Mouse (Mus musculus) lung, postnatal 0 days (tissue): ENCODE measurements around the gene Gm20388. TPM values are rescaled to one million over a fixed set of nuclear protein-coding genes. Genes with fewer than 3 reads are reported as not detected.

Experiments
- ATAC-seq: fragments of 200-750 bp; cut with Nextera tagmentation; 2 replicates; pipeline ENCODE4 v1.8.0; 2017; ENCODE audit warnings: moderate library complexity
- DNase-seq: peaks from one replicate; pipeline ENCODE4 v3.0.0-alpha.2; 2016; ENCODE audit warnings: low spot score
- H3K27ac ChIP-seq: fragments of 300-500 bp; sonication (generic); 2 replicates; pipeline ENCODE4 v1.5.1; 2014; ENCODE audit warnings: antibody characterized with exemption, mild to moderate bottlenecking, low read length, mixed read lengths
- H3K27me3 ChIP-seq: fragments of 300-500 bp; sonication (generic); replicated peaks from 2 replicates; pipeline ENCODE4 v1.6.1; 2014; ENCODE audit warnings: low read length, mixed read lengths; ENCODE audit not compliant: insufficient read depth
- H3K36me3 ChIP-seq: fragments of 300-500 bp; sonication (generic); 2 replicates; pipeline ENCODE4 v1.6.1; 2014; ENCODE audit warnings: low read length, mixed read lengths; ENCODE audit not compliant: insufficient read depth
- H3K4me1 ChIP-seq: fragments of 300-500 bp; sonication (generic); 2 replicates; pipeline ENCODE4 v1.6.1; 2014; ENCODE audit warnings: antibody characterized with exemption, low read depth, low read length, mixed read lengths; ENCODE audit not compliant: insufficient read depth
- H3K4me2 ChIP-seq: fragments of 300-500 bp; sonication (generic); replicated peaks from 2 replicates; pipeline ENCODE4 v1.6.1; 2014; ENCODE audit warnings: low read depth, mild to moderate bottlenecking, low read length, moderate library complexity, mixed read lengths
- H3K4me3 ChIP-seq: fragments of 300-500 bp; sonication (generic); 2 replicates; pipeline ENCODE4 v1.5.1; 2014; ENCODE audit warnings: low read depth, low read length
- H3K9ac ChIP-seq: fragments of 300-500 bp; sonication (generic); replicated peaks from 2 replicates; pipeline ENCODE4 v1.6.1; 2014; ENCODE audit warnings: low read depth, mild to moderate bottlenecking
- H3K9me3 ChIP-seq: fragments of 300-500 bp; sonication (generic); 2 replicates; pipeline ENCODE4 v1.6.1; 2016; ENCODE audit warnings: low read length, mixed read lengths
- CTCF ChIP-seq: IDR thresholded peaks from 2 replicates; pipeline ENCODE4 v1.5.1; 2016; ENCODE audit warnings: antibody characterized with exemption, mild to moderate bottlenecking
- EP300 ChIP-seq: IDR thresholded peaks from 2 replicates; pipeline ENCODE4 v1.6.1; 2016; ENCODE audit warnings: antibody characterized with exemption, mild to moderate bottlenecking, control low read depth
- WGBS: fragments of 180-500 bp; shearing (Covaris S2); extraction: QIAGEN DNeasy Blood & Tissue Kit; methylation state at CpG from one replicate; pipeline ENCODE4 v1.1.7; 2014; 5-methylcytosine and 5-hydroxymethylcytosine counted together
- polyA plus RNA-seq: library from polyadenylated mRNA; unstranded; fragments of >200 nt; fragmentation: Nextera tagmentation; extraction: Ambion mirVana; gene quantifications from 2 replicates; pipeline ENCODE4 v1.2.1, GENCODE M21; 2015

Gm20388 gene
- polyA plus RNA-seq, 1 experiment from 2014 or later = not detected

- peaks cover 5% of the 10 kb centered on the region; the same call in 1 of the 2 replicates for H3K36me3 ChIP-seq
- ATAC-seq = no peak
- no peak overlapping the region for H3K4me3 ChIP-seq
- H3K9me3 ChIP-seq = no peaks in the 10 kb centered on the region
- no peak overlapping the region for H3K27ac ChIP-seq
- peaks cover 8% of the 10 kb centered on the region; the same call in 1 of the 2 replicates for H3K4me1 ChIP-seq
- 92% methylated on average over 8 of the region's 8 CpGs for WGBS
- no peak overlapping the region for H3K4me2 ChIP-seq
- H3K27me3 ChIP-seq = no peaks in the 10 kb centered on the region
- DNase-seq = no peak
- no peak for TF ChIP-seq CTCF
- TF ChIP-seq EP300 = no peak
- no peak overlapping the region for H3K9ac ChIP-seq
Observed at GRCm38 (mm10) chr8:122307836-122308235, 2397.2 kb downstream of the Gm20388 start.

GRCm38 (mm10) chr8:122309272-122309671 is 2398.6 kb downstream of the Gm20388 start:
- peaks cover 5% of the 10 kb centered on the region; the same call in 1 of the 2 replicates for H3K4me1 ChIP-seq
- H3K9ac ChIP-seq = no peak overlapping the region
- DNase-seq (no peak), ATAC-seq (no peak)
- H3K4me2 ChIP-seq = no peak overlapping the region
- no peak overlapping the region for H3K4me3 ChIP-seq
- H3K27ac ChIP-seq = no peak overlapping the region
- H3K27me3 ChIP-seq = no peaks in the 10 kb centered on the region
- TF ChIP-seq CTCF (no peak), EP300 (no peak)
- no peaks in the 10 kb centered on the region for H3K9me3 ChIP-seq
- peaks cover 5% of the 10 kb centered on the region; the same call in 1 of the 2 replicates for H3K36me3 ChIP-seq
- 41% methylated on average over 12 of the region's 12 CpGs for WGBS

- Histone ChIP-seq H3K36me3 (peaks cover 5% of the 10 kb centered on the region; the same call in 1 of the 2 replicates), H3K4me1 (peaks cover 5% of the 10 kb centered on the region; the same call in 1 of the 2 replicates), H3K9me3 (no peaks in the 10 kb centered on the region), H3K4me3 (no peak overlapping the region), H3K27ac (no peak overlapping the region), H3K4me2 (no peak overlapping the region), H3K9ac (no peak overlapping the region), H3K27me3 (no peaks in the 10 kb centered on the region)
- ATAC-seq = no peak
- TF ChIP-seq CTCF (no peak), EP300 (no peak)
- DNase-seq = no peak
- WGBS = 69% methylated on average over 2 of the region's 2 CpGs
Observed at GRCm38 (mm10) chr8:122311115-122311514, 2400.5 kb downstream of the Gm20388 start.

GRCm38 (mm10) chr8:122312553-122312952 is 2401.9 kb downstream of the Gm20388 start:
- no peak for DNase-seq
- no peak for TF ChIP-seq EP300
- no peak for TF ChIP-seq CTCF
- Histone ChIP-seq H3K4me2 (no peak overlapping the region), H3K4me1 (peaks cover 5% of the 10 kb centered on the region; the same call in 1 of the 2 replicates), H3K9ac (no peak overlapping the region), H3K27me3 (no peaks in the 10 kb centered on the region), H3K36me3 (peaks cover 5% of the 10 kb centered on the region; the same call in 1 of the 2 replicates), H3K9me3 (no peaks in the 10 kb centered on the region), H3K4me3 (no peak overlapping the region), H3K27ac (no peak overlapping the region)
- no peak for ATAC-seq
- 79% methylated on average over 2 of the region's 2 CpGs for WGBS

GRCm38 (mm10) chr8:122313310-122313709 is 2402.7 kb downstream of the Gm20388 start:
- peaks cover 5% of the 10 kb centered on the region; the same call in 1 of the 2 replicates for H3K4me1 ChIP-seq

GRCm38 (mm10) chr8:122314899-122315496 is 2404.4 kb downstream of the Gm20388 start:
- Histone ChIP-seq H3K27ac (no peak overlapping the region; the same call in 1 of the 2 replicates), H3K9ac (no peak overlapping the region)

More at GRCm38 (mm10) chr8:122313310-122313709, 2402.7 kb downstream of the Gm20388 start:
- Histone ChIP-seq H3K4me2 (no peak overlapping the region), H3K27me3 (no peaks in the 10 kb centered on the region), H3K4me3 (no peak overlapping the region), H3K36me3 (no peaks in the 10 kb centered on the region; the same call in 1 of the 2 replicates), H3K9me3 (no peaks in the 10 kb centered on the region), H3K9ac (no peak overlapping the region), H3K27ac (no peak overlapping the region)
- DNase-seq (no peak), ATAC-seq (no peak)
- 39% methylated on average over 12 of the region's 12 CpGs for WGBS
- TF ChIP-seq CTCF (no peak), EP300 (no peak)

More at GRCm38 (mm10) chr8:122314899-122315496, 2404.4 kb downstream of the Gm20388 start:
- WGBS = 54% methylated on average over 13 of the region's 13 CpGs
- H3K36me3 ChIP-seq = no peaks in the 10 kb centered on the region
- TF ChIP-seq CTCF = no peak
- 0 out of 2 replicates have a peak, but pooled peaks have one; percentile 21 for TF ChIP-seq EP300
- H3K4me2 ChIP-seq = no peak overlapping the region
- no peaks in the 10 kb centered on the region for H3K27me3 ChIP-seq
- DNase-seq (peak; percentile 65), ATAC-seq (peak; percentile 76)
- peaks cover 5% of the 10 kb centered on the region; the same call in 1 of the 2 replicates for H3K4me1 ChIP-seq
- no peak overlapping the region for H3K4me3 ChIP-seq
- no peaks in the 10 kb centered on the region for H3K9me3 ChIP-seq
